Mouse (Mus musculus) CH12.LX (cell line): ENCODE data around the gene Tbc1d23. TPM values are rescaled to one million over a fixed set of nuclear protein-coding genes. Genes with fewer than 3 reads are reported as not detected.

Experiments used
- DNase-seq: peaks from one replicate; pipeline ENCODE4 v3.0.0-alpha.2; 2013; ENCODE audit errors: extremely low read depth
- H3K27ac ChIP-seq: 2 replicates; pipeline ENCODE4 v1.5.1; 2012; ENCODE audit warnings: low read depth, mild to moderate bottlenecking, control low read depth, moderate library complexity; ENCODE audit not compliant: insufficient read depth
- H3K27me3 ChIP-seq: replicated peaks from 2 replicates; pipeline ENCODE3; 2012; ENCODE audit warnings: inconsistent platforms
- H3K36me3 ChIP-seq, 2 experiments: replicated peaks in 1 of 2; 2 replicates each; pipeline versions ENCODE3 to v1.6.1; 2012; ENCODE audit warnings: inconsistent platforms in 1 of 2, low read length in 1 of 2, mild to moderate bottlenecking in 1 of 2, mixed read lengths in 1 of 2, moderate library complexity in 1 of 2; ENCODE audit not compliant: control insufficient read depth in 1 of 2, insufficient read depth in 1 of 2
- H3K4me1 ChIP-seq, 2 experiments: 2 replicates each; pipeline ENCODE4 v1.6.1; 2012; ENCODE audit warnings: inconsistent platforms in 1 of 2, moderate library complexity in 1 of 2; ENCODE audit not compliant: insufficient read depth in 2 of 2, control insufficient read depth in 1 of 2
- H3K4me2 ChIP-seq: 2 replicates; pipeline ENCODE4 v1.6.1; 2012; ENCODE audit warnings: low read depth, mild to moderate bottlenecking, control low read depth; ENCODE audit not compliant: poor library complexity, insufficient read depth, severe bottlenecking
- H3K4me3 ChIP-seq, 3 experiments: fragments of 150-350 bp in 1 of 3; sonication (generic) in 1 of 3; replicated peaks in 1 of 3; 2 replicates each; pipeline versions ENCODE3 to v1.5.1; 2011 to 2012; ENCODE audit warnings: low read depth in 2 of 3, low read length in 2 of 3, mild to moderate bottlenecking in 2 of 3, moderate library complexity in 2 of 3, control low read depth in 1 of 3, improper control_type of control experiment in 1 of 3, inconsistent platforms in 1 of 3, mixed read lengths in 1 of 3; ENCODE audit not compliant: poor library complexity in 1 of 3
- H3K79me2 ChIP-seq: replicated peaks from 2 replicates; pipeline ENCODE4 v1.6.1; 2012; ENCODE audit warnings: mild to moderate bottlenecking, moderate library complexity; ENCODE audit not compliant: control insufficient read depth, poor library complexity, insufficient read depth, severe bottlenecking; ENCODE audit errors: extremely low read depth
- H3K9ac ChIP-seq: 2 replicates; pipeline ENCODE4 v1.6.1; 2012; ENCODE audit warnings: low read depth, mild to moderate bottlenecking, control low read depth, moderate library complexity; ENCODE audit not compliant: insufficient read depth
- H3K9me3 ChIP-seq: replicated peaks from 2 replicates; pipeline ENCODE3; 2012; ENCODE audit warnings: low read length, inconsistent platforms, mixed read lengths
- ELF1 ChIP-seq: IDR thresholded peaks from 2 replicates; pipeline ENCODE4 v1.6.1; 2014; ENCODE audit warnings: low read depth, mild to moderate bottlenecking, inconsistent platforms, low read length, improper control_type of control experiment
- GABPA ChIP-seq: IDR thresholded peaks from 2 replicates; pipeline ENCODE4 v1.6.1; 2012; ENCODE audit warnings: low read depth, low read length, improper control_type of control experiment, inconsistent platforms; ENCODE audit not compliant: insufficient replicate concordance
- HCFC1 ChIP-seq: IDR thresholded peaks from 2 replicates; pipeline ENCODE4 v1.6.1; 2012; ENCODE audit warnings: low read depth, mild to moderate bottlenecking, inconsistent platforms, low read length, improper control_type of control experiment
- JUN ChIP-seq: IDR thresholded peaks from 2 replicates; pipeline ENCODE4 v1.6.1; 2011; ENCODE audit warnings: low read depth, mild to moderate bottlenecking, low read length, improper control_type of control experiment, moderate library complexity; ENCODE audit not compliant: insufficient read depth
- JUND ChIP-seq: conservative IDR thresholded peaks from 2 replicates; pipeline ENCODE4 v1.6.1; 2011; ENCODE audit warnings: low read depth, low read length, improper control_type of control experiment
- MAX ChIP-seq: IDR thresholded peaks from 2 replicates; pipeline ENCODE4 v1.6.1; 2011; ENCODE audit warnings: low read length, improper control_type of control experiment
- MAZ ChIP-seq: IDR thresholded peaks from 2 replicates; pipeline ENCODE4 v1.6.1; 2012; ENCODE audit warnings: low read depth, mild to moderate bottlenecking, inconsistent platforms, low read length, improper control_type of control experiment, moderate library complexity
- MYC ChIP-seq: IDR thresholded peaks from 2 replicates; pipeline ENCODE4 v1.6.1; 2011; ENCODE audit warnings: low read depth, mild to moderate bottlenecking, improper control_type of control experiment, low read length
- NRF1 ChIP-seq: IDR thresholded peaks from 2 replicates; pipeline ENCODE4 v1.6.1; 2014; ENCODE audit warnings: low read depth, mild to moderate bottlenecking, inconsistent platforms, low read length, improper control_type of control experiment, moderate library complexity
- PAX5 ChIP-seq: IDR thresholded peaks from 2 replicates; pipeline ENCODE4 v1.6.1; 2012; ENCODE audit warnings: low read length, inconsistent platforms, mixed read lengths
- SIN3A ChIP-seq: IDR thresholded peaks from 2 replicates; pipeline ENCODE4 v1.6.1; 2012; ENCODE audit warnings: low read length, improper control_type of control experiment, inconsistent platforms
- SMC3 ChIP-seq: IDR thresholded peaks from 2 replicates; pipeline ENCODE4 v1.6.1; 2011; ENCODE audit warnings: low read depth, low read length, improper control_type of control experiment
- TCF12 ChIP-seq: IDR thresholded peaks from 2 replicates; pipeline ENCODE4 v1.6.1; 2014; ENCODE audit warnings: low read depth, mild to moderate bottlenecking, inconsistent platforms, low read length, improper control_type of control experiment
- USF1 ChIP-seq: IDR thresholded peaks from 2 replicates; pipeline ENCODE4 v1.6.1; 2014; ENCODE audit warnings: low read depth, mild to moderate bottlenecking, inconsistent platforms, low read length, improper control_type of control experiment
- ZKSCAN1 ChIP-seq: IDR thresholded peaks from 2 replicates; pipeline ENCODE4 v1.6.1; 2012; ENCODE audit warnings: low read depth, inconsistent platforms, low read length, improper control_type of control experiment, borderline replicate concordance
- dilution Hi-C: fragments of 300-500 bp; cut with MboI; formaldehyde crosslinking; loops from 2 replicates; pipeline ENCODE4 v1.14.3; 2020; ENCODE audit warnings: low sequenced_read_pairs; ENCODE audit not compliant: extremely low pct_unique_long_range_greater_than_20kb, extremely low pct_ligation_motif_present
- in situ Hi-C: fragments of 300-500 bp; cut with MboI; formaldehyde crosslinking; loops from 3 replicates; pipeline ENCODE4 v1.14.3; 2019; ENCODE audit warnings: low sequenced_read_pairs, low pct_ligation_motif_present, low pct_unique_long_range_greater_than_20kb, mixed read lengths
- polyA plus RNA-seq: library from polyadenylated mRNA; unstranded; fragments of >175 nt; gene quantifications from 2 replicates; pipeline ENCODE4 v1.2.1, GENCODE M21; 2012; ENCODE audit warnings: low read depth; ENCODE audit not compliant: insufficient read length
- total RNA-seq, 2 experiments: library from RNA; depleted of rRNA; stranded (reverse); fragments of 300-350 nt in 1 of 2; fragments of >200 nt in 1 of 2; gene quantifications; 2 replicates each; pipeline ENCODE4 v1.2.3; 2012 to 2014

Tbc1d23 gene
- total and polyA plus RNA-seq, 3 experiments: 21.2 to 38.8 (median 31.5) TPM

GRCm38 (mm10) chr16:57267068-57267467 is 35.8 kb upstream of the Tbc1d23 start:
- in situ Hi-C loops (no loop called here), dilution Hi-C loops (no loop called here)
- Histone ChIP-seq H3K9me3 (no peaks in the 10 kb centered on the region), H3K79me2 (no peaks in the 10 kb centered on the region), H3K27me3 (no peaks in the 10 kb centered on the region), H3K4me1 (peaks cover 7 to 11% of the 10 kb centered on the region in 2 experiments), H3K9ac (no peak overlapping the region), H3K4me2 (no peak overlapping the region), H3K4me3 (no peak overlapping the region), H3K36me3 (no peaks in the 10 kb centered on the region), H3K27ac (no peak overlapping the region)
- TF ChIP-seq MAZ: no peak
- no peak for TF ChIP-seq SMC3
- TF ChIP-seq PAX5: no peak
- TF ChIP-seq JUND: no peak
- no peak for TF ChIP-seq ZKSCAN1
- TF ChIP-seq ELF1: no peak
- TF ChIP-seq TCF12: no peak
- TF ChIP-seq MYC: no peak
- TF ChIP-seq JUN: no peak
- no peak for TF ChIP-seq HCFC1
- no peak for TF ChIP-seq GABPA
- no peak for TF ChIP-seq SIN3A
- no peak for TF ChIP-seq MAX
- no peak for TF ChIP-seq USF1
- no peak for TF ChIP-seq NRF1
- no peak for DNase-seq

- in situ Hi-C loops: no loop called here
- H3K9ac ChIP-seq: peak overlapping the region; percentile 52
Observed at GRCm38 (mm10) chr16:57260152-57260551, 28.8 kb upstream of the Tbc1d23 start.

More at GRCm38 (mm10) chr16:57260152-57260551, 28.8 kb upstream of the Tbc1d23 start:
- peak; percentile 93 for TF ChIP-seq JUN
- peak; percentile 81 for TF ChIP-seq JUND
- no peak for TF ChIP-seq HCFC1
- TF ChIP-seq, all 38 proteins: peak for 2
- dilution Hi-C loops: no loop called here
- H3K27me3 ChIP-seq: no peaks in the 10 kb centered on the region
- peaks cover 8 to 23% of the 10 kb centered on the region in 2 experiments for H3K4me1 ChIP-seq
- peaks cover 2% of the 10 kb centered on the region for H3K9me3 ChIP-seq
- peak overlapping the region; percentile 0; the same call in 1 of the 2 replicates for H3K27ac ChIP-seq
- H3K4me2 ChIP-seq: peak overlapping the region; percentile 82
- DNase-seq: peak; percentile 81
- H3K36me3 ChIP-seq: no peaks in the 10 kb centered on the region
- peak overlapping the region in 1 of 3 experiments; percentile 14 for H3K4me3 ChIP-seq
- H3K79me2 ChIP-seq: no peaks in the 10 kb centered on the region
